Mouse (Mus musculus): ENCODE data around the gene Cirbp. TPM values are rescaled to one million over a fixed set of nuclear protein-coding genes. Genes with fewer than 3 reads are reported as not detected.

Cirbp gene
- total RNA-seq, 1 experiment: 69.6 TPM

DNA sequence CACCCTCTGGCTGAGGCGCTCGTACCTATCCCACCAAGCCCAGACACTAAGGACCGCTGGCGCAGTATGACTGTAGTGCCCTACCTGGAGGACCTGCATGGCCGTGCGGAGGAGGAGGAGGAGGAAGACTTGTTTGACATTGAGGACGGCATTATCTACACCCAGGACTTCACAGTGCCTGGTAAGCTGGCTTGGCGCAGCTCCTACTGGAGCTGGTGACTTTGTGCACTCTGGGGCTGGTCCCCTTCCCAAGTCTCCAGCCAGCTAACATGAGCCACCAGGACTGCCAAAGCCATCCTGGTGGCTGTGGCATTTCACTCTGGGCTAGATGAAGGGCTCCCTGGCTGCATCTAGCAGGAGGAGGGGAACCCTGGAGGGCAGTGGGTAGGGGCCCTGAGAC, 37.9 kb upstream of the Cirbp start:
- in situ Hi-C loops (cut with MboI; ENCODE audit: low sequenced_read_pairs in 2 of 2, unreplicated experiment in 2 of 2): no loop called here
- H3K9me3 ChIP-seq (ENCODE audit: control insufficient read depth, insufficient read depth, low read depth, low read length): no peaks in the 10 kb centered on the region
- TF ChIP-seq CHD2 (IDR thresholded peaks at IDR 0.05; ENCODE audit: low read depth, low read length) (no peak), HCFC1 (IDR thresholded peaks at IDR 0.05; ENCODE audit: borderline replicate concordance, insufficient read depth, low read length) (no peak), ZC3H11A (IDR thresholded peaks at IDR 0.05; ENCODE audit: borderline replicate concordance, low read depth, low read length) (no peak), ZNF384 (IDR thresholded peaks at IDR 0.05; ENCODE audit: low read depth, low read length) (no peak), MAFK (IDR thresholded peaks at IDR 0.05; ENCODE audit: insufficient read depth, low read depth, low read length) (no peak)

DNA sequence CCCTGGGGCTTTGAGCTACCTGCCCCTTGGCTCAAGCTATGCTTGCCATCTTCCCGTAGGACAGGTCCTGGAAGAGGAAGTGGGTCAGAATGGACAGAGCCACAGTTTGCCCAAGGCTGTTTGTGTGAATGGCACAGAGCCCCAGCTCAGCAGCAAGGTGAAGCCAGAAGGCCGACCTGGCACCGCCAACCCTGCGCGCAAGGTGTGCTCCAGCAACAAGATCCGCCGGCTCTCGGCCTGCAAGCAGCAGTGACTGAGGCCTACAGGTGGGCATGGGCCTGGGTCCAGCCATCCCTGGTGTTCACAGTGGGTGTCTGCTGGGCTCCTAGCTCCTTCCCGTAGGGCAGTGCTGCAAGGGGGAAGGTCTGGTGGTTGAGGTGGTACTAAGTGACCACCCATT, 35.9 kb upstream of the Cirbp start:
- H3K4me1 ChIP-seq (ENCODE audit: control insufficient read depth in 2 of 2, insufficient read depth in 2 of 2, low read length in 2 of 2, poor library complexity in 1 of 2): peaks cover 0 to 13% of the 10 kb centered on the region in 2 experiments; a peak in 1 of 4 replicates
- H3K4me3 ChIP-seq (ENCODE audit: insufficient read depth in 1 of 2, low read depth in 1 of 2, low read length in 2 of 2, poor library complexity in 1 of 2, severe bottlenecking in 1 of 2): no peak overlapping the region
- in situ Hi-C loops (cut with MboI; ENCODE audit: low sequenced_read_pairs in 2 of 2, unreplicated experiment in 2 of 2): no loop called here
- peaks cover 87% of the 10 kb centered on the region for H3K36me3 ChIP-seq (ENCODE audit: control insufficient read depth, insufficient read depth, low read length, poor library complexity, severe bottlenecking)
- H3K27ac ChIP-seq (ENCODE audit: insufficient read depth, low read depth, low read length, poor library complexity, severe bottlenecking): no peak overlapping the region
- H3K9ac ChIP-seq (ENCODE audit: insufficient read depth, low read depth, low read length, poor library complexity, severe bottlenecking): no peak overlapping the region
- DNase-seq (ENCODE audit: low read depth, low spot score): no peak
- no peaks in the 10 kb centered on the region for H3K9me3 ChIP-seq (ENCODE audit: control insufficient read depth, insufficient read depth, low read depth, low read length)
- TF ChIP-seq MAFK (IDR thresholded peaks at IDR 0.05; ENCODE audit: insufficient read depth, low read depth, low read length) (no peak), CHD2 (IDR thresholded peaks at IDR 0.05; ENCODE audit: low read depth, low read length) (no peak), ZNF384 (IDR thresholded peaks at IDR 0.05; ENCODE audit: low read depth, low read length) (no peak), HCFC1 (IDR thresholded peaks at IDR 0.05; ENCODE audit: borderline replicate concordance, insufficient read depth, low read length) (no peak), ZC3H11A (IDR thresholded peaks at IDR 0.05; ENCODE audit: borderline replicate concordance, low read depth, low read length) (no peak)

More for the DNA sequence above, 37.9 kb upstream of the Cirbp start:
- Histone ChIP-seq H3K36me3 (ENCODE audit: control insufficient read depth, insufficient read depth, low read length, poor library complexity, severe bottlenecking) (peaks cover 83% of the 10 kb centered on the region), H3K4me1 (ENCODE audit: control insufficient read depth in 2 of 2, insufficient read depth in 2 of 2, low read length in 2 of 2, poor library complexity in 1 of 2) (peaks cover 0 to 13% of the 10 kb centered on the region in 2 experiments; a peak in 1 of 4 replicates), H3K4me3 (ENCODE audit: insufficient read depth in 1 of 2, low read depth in 1 of 2, low read length in 2 of 2, poor library complexity in 1 of 2, severe bottlenecking in 1 of 2) (no peak overlapping the region), H3K9ac (ENCODE audit: insufficient read depth, low read depth, low read length, poor library complexity, severe bottlenecking) (no peak overlapping the region), H3K27ac (ENCODE audit: insufficient read depth, low read depth, low read length, poor library complexity, severe bottlenecking) (no peak overlapping the region)
- no peak for DNase-seq (ENCODE audit: low read depth, low spot score)

DNA sequence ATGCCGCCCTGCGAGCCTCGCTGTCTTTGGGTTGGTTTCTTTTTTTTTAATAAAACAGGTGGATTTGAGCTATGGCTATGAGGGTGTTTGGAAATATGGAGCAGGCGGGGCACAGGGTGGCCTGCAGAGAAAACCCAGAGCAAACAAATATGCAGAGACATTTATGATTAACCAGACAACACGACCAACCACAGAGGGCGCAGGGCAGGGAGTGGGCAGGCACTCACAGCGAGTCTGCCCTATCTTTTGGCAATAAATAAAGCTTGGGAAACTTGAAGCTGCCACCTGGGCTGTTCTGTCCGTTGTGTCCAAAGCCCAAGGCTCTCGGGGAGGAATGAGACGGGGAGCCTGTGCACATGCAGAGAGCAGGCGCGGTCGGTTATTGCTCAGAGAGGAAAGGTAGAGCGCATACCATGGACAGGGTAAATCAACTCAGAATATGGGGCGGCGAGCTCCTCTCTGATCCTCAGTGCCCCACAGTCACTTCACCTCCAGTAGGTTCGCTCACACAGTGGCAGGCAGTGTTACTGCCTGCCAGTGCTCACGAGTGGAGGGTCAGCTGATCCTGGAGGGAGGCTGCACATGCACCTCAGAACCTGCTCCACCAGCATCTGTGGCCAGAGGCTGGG, 35.3 kb upstream of the Cirbp start:
- in situ Hi-C loops (cut with MboI; ENCODE audit: low sequenced_read_pairs in 2 of 2, unreplicated experiment in 2 of 2): no loop called here
- Histone ChIP-seq H3K36me3 (ENCODE audit: control insufficient read depth, insufficient read depth, low read length, poor library complexity, severe bottlenecking) (peaks cover 86% of the 10 kb centered on the region), H3K9ac (ENCODE audit: insufficient read depth, low read depth, low read length, poor library complexity, severe bottlenecking) (no peak overlapping the region), H3K27ac (ENCODE audit: insufficient read depth, low read depth, low read length, poor library complexity, severe bottlenecking) (no peak overlapping the region), H3K4me1 (ENCODE audit: control insufficient read depth in 2 of 2, insufficient read depth in 2 of 2, low read length in 2 of 2, poor library complexity in 1 of 2) (peaks cover 0 to 15% of the 10 kb centered on the region in 2 experiments; a peak in 1 of 4 replicates), H3K9me3 (ENCODE audit: control insufficient read depth, insufficient read depth, low read depth, low read length) (no peaks in the 10 kb centered on the region), H3K4me3 (ENCODE audit: insufficient read depth in 1 of 2, low read depth in 1 of 2, low read length in 2 of 2, poor library complexity in 1 of 2, severe bottlenecking in 1 of 2) (no peak overlapping the region)
- TF ChIP-seq CHD2 (IDR thresholded peaks at IDR 0.05; ENCODE audit: low read depth, low read length): no peak
- TF ChIP-seq ZNF384 (IDR thresholded peaks at IDR 0.05; ENCODE audit: low read depth, low read length): no peak
- no peak for TF ChIP-seq MAFK (IDR thresholded peaks at IDR 0.05; ENCODE audit: insufficient read depth, low read depth, low read length)
- TF ChIP-seq HCFC1 (IDR thresholded peaks at IDR 0.05; ENCODE audit: borderline replicate concordance, insufficient read depth, low read length): no peak
- TF ChIP-seq ZC3H11A (IDR thresholded peaks at IDR 0.05; ENCODE audit: borderline replicate concordance, low read depth, low read length): no peak
- no peak for DNase-seq (ENCODE audit: low read depth, low spot score)

DNA sequence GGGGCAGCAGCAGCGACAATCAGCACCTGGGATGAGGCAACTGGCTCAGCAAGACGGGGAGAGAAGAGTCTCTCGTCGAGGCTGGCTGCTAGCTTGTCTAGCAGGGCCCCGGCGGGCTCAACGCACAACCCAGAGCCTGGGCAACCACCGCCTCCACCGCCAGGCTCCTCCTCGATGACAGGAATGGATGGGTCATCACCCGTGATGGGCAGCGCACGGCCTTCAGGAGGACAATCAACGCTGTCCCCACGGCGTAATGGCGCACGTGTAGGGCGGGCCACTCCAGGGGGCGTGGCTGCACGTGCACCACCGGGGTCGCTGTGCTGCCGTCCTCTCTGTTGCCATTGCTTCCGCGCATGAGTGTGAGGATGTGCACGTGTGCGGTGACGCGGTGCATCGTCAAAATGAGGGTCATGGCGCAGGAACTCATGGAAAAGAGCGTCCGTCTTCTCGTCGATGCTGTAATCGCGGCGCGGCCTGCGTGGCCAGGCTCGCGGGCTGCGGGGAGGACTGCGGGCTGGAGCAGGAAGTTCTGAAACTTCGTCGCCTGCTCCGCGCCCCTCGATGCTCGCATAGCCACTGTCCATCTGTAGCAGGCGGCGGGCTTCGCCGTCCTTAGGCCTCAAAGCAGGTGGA, 34.4 kb upstream of the Cirbp start:
- H3K4me3 ChIP-seq (ENCODE audit: insufficient read depth in 1 of 2, low read depth in 1 of 2, low read length in 2 of 2, poor library complexity in 1 of 2, severe bottlenecking in 1 of 2): peak overlapping the region; percentile 5 to 9; a peak in 2 of 4 replicates
- TF ChIP-seq ZNF384 (IDR thresholded peaks at IDR 0.05; ENCODE audit: low read depth, low read length) (no peak), ZC3H11A (IDR thresholded peaks at IDR 0.05; ENCODE audit: borderline replicate concordance, low read depth, low read length) (no peak), CHD2 (IDR thresholded peaks at IDR 0.05; ENCODE audit: low read depth, low read length) (no peak), MAFK (IDR thresholded peaks at IDR 0.05; ENCODE audit: insufficient read depth, low read depth, low read length) (no peak), HCFC1 (IDR thresholded peaks at IDR 0.05; ENCODE audit: borderline replicate concordance, insufficient read depth, low read length) (no peak)
- H3K4me1 ChIP-seq (ENCODE audit: control insufficient read depth in 2 of 2, insufficient read depth in 2 of 2, low read length in 2 of 2, poor library complexity in 1 of 2): peaks cover 3 to 15% of the 10 kb centered on the region in 2 experiments; a peak in 1 of 4 replicates
- in situ Hi-C loops (cut with MboI; ENCODE audit: low sequenced_read_pairs in 2 of 2, unreplicated experiment in 2 of 2): no loop called here
- H3K36me3 ChIP-seq (ENCODE audit: control insufficient read depth, insufficient read depth, low read length, poor library complexity, severe bottlenecking): peaks cover 79% of the 10 kb centered on the region
- DNase-seq (ENCODE audit: low read depth, low spot score): no peak
- H3K9ac ChIP-seq (ENCODE audit: insufficient read depth, low read depth, low read length, poor library complexity, severe bottlenecking): peak overlapping the region; percentile 6; the same call in 1 of the 2 replicates
- no peaks in the 10 kb centered on the region for H3K9me3 ChIP-seq (ENCODE audit: control insufficient read depth, insufficient read depth, low read depth, low read length)
- no peak overlapping the region for H3K27ac ChIP-seq (ENCODE audit: insufficient read depth, low read depth, low read length, poor library complexity, severe bottlenecking)

Data from ES-E14 (cell line).